Mouse (Mus musculus): ENCODE data around the gene Adgrg7.

The Adgrg7 gene

GRCm38 (mm10) chr16:56690715-56691114 lies 104.9 kb downstream of the Adgrg7 start:
- Histone ChIP-seq H3K27me3 (ENCODE audit: insufficient read depth, low read length) (no peaks in the 10 kb centered on the region), H3K4me3 (replicated peaks; ENCODE audit: low read length) (no peak overlapping the region), H3K36me3 (ENCODE audit: insufficient read depth, low read length) (peaks cover 47% of the 10 kb centered on the region), H3K9me3 (ENCODE audit: low read length) (no peaks in the 10 kb centered on the region), H3K4me1 (replicated peaks; ENCODE audit: low read depth, low read length) (no peaks in the 10 kb centered on the region)
- TF ChIP-seq POU5F1 (IDR thresholded peaks at IDR 0.05; ENCODE audit: borderline replicate concordance, low read length) = no peak
- no peak for TF ChIP-seq CTCF (conservative IDR thresholded peaks at IDR 0.05; ENCODE audit: low read length)
- no peak for TF ChIP-seq NANOG (IDR thresholded peaks at IDR 0.05; ENCODE audit: borderline replicate concordance, low read length)

- Histone ChIP-seq H3K9me3 (ENCODE audit: low read length) (no peaks in the 10 kb centered on the region), H3K4me3 (replicated peaks; ENCODE audit: low read length) (no peak overlapping the region), H3K4me1 (replicated peaks; ENCODE audit: low read depth, low read length) (no peaks in the 10 kb centered on the region), H3K27me3 (ENCODE audit: insufficient read depth, low read length) (no peaks in the 10 kb centered on the region), H3K36me3 (ENCODE audit: insufficient read depth, low read length) (peaks cover 25% of the 10 kb centered on the region)
- TF ChIP-seq CTCF (conservative IDR thresholded peaks at IDR 0.05; ENCODE audit: low read length) = no peak
- TF ChIP-seq POU5F1 (IDR thresholded peaks at IDR 0.05; ENCODE audit: borderline replicate concordance, low read length) = no peak
- no peak for TF ChIP-seq NANOG (IDR thresholded peaks at IDR 0.05; ENCODE audit: borderline replicate concordance, low read length)
Measured at GRCm38 (mm10) chr16:56686747-56687146, 108.9 kb downstream of the Adgrg7 start.

GRCm38 (mm10) chr16:56681010-56681645 lies 114.5 kb downstream of the Adgrg7 start:
- Histone ChIP-seq H3K27me3 (ENCODE audit: insufficient read depth, low read length) (no peaks in the 10 kb centered on the region), H3K4me1 (replicated peaks; ENCODE audit: low read depth, low read length) (no peaks in the 10 kb centered on the region), H3K36me3 (ENCODE audit: insufficient read depth, low read length) (no peaks in the 10 kb centered on the region; the same call in 1 of the 2 replicates), H3K4me3 (replicated peaks; ENCODE audit: low read length) (no peak overlapping the region), H3K9me3 (ENCODE audit: low read length) (no peaks in the 10 kb centered on the region)
- TF ChIP-seq NANOG (IDR thresholded peaks at IDR 0.05; ENCODE audit: borderline replicate concordance, low read length) (no peak), POU5F1 (IDR thresholded peaks at IDR 0.05; ENCODE audit: borderline replicate concordance, low read length) (no peak), CTCF (conservative IDR thresholded peaks at IDR 0.05; ENCODE audit: low read length) (no peak)

GRCm38 (mm10) chr16:56677146-56677545 lies 118.5 kb downstream of the Adgrg7 start:
- TF ChIP-seq POU5F1 (IDR thresholded peaks at IDR 0.05; ENCODE audit: borderline replicate concordance, low read length) (no peak), CTCF (conservative IDR thresholded peaks at IDR 0.05; ENCODE audit: low read length) (no peak), NANOG (IDR thresholded peaks at IDR 0.05; ENCODE audit: borderline replicate concordance, low read length) (no peak)
- Histone ChIP-seq H3K36me3 (ENCODE audit: insufficient read depth, low read length) (no peaks in the 10 kb centered on the region), H3K4me1 (replicated peaks; ENCODE audit: low read depth, low read length) (no peaks in the 10 kb centered on the region), H3K27me3 (ENCODE audit: insufficient read depth, low read length) (no peaks in the 10 kb centered on the region), H3K4me3 (replicated peaks; ENCODE audit: low read length) (no peak overlapping the region), H3K9me3 (ENCODE audit: low read length) (no peaks in the 10 kb centered on the region)

Measured in E14TG2a.4 (cell line).